Mouse (Mus musculus): ENCODE results near the gene Cox4i2.

- TF ChIP-seq CTCF (IDR thresholded peaks at IDR 0.05; ENCODE audit: insufficient read depth, low read length) (no peak), POLR2A (IDR thresholded peaks at IDR 0.05; ENCODE audit: borderline replicate concordance, extremely low read depth, low read depth, low read length) (no peak)
Observed at GRCm38 (mm10) chr2:152789591-152789999, 35.6 kb downstream of the Cox4i2 start.
